Mouse (Mus musculus) lung, postnatal 0 days (tissue): Measurements from ENCODE around the gene Dsel.

Experiments
- CTCF ChIP-seq: IDR thresholded peaks from 2 replicates; pipeline ENCODE4 v1.5.1; 2016; ENCODE audit warnings: antibody characterized with exemption, mild to moderate bottlenecking
- EP300 ChIP-seq: IDR thresholded peaks from 2 replicates; pipeline ENCODE4 v1.6.1; 2016; ENCODE audit warnings: antibody characterized with exemption, mild to moderate bottlenecking, control low read depth

- peak; percentile 52 for TF ChIP-seq CTCF
- TF ChIP-seq EP300 = no peak
Measured at GRCm38 (mm10) chr1:111864779-111865165, at the start of gene Dsel.
